Mouse (Mus musculus) liver, adult 2 months (tissue): ENCODE measurements around the gene Gm11562.

ENCODE experiments used
- CTCF ChIP-seq: fragments of 200-500 bp; IDR thresholded peaks from 2 replicates; pipeline ENCODE4 v1.5.1; 2011; ENCODE audit warnings: low read depth, low read length, control low read depth
- POLR2A ChIP-seq: fragments of 200-500 bp; IDR thresholded peaks from 2 replicates; pipeline ENCODE4 v1.6.1; 2011; ENCODE audit warnings: low read length, control low read depth; ENCODE audit not compliant: insufficient read depth; ENCODE audit errors: extremely low read depth

DNA sequence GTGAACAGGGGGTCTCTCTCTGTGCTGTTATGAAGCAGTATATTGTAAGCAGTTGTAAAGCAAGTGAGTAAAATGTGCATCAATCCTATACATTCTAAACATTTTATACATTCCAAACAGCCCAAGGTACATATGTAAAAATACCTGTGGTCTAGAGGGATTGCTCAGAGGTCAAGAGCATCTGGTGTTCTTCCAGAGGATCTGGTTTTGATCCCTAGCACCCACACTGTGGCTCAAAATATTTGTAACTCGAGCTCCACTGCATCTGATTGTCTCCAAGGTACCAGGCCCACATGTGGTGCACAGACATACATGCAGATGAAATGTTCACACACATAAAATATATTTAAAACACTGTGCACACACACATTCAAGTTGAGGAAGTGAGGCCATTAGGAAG is 20.7 kb upstream of the Gm11562 start:
- TF ChIP-seq CTCF (no peak), POLR2A (no peak)
